Mouse (Mus musculus) myocyte (in vitro differentiated cells): ENCODE data around the gene Otc.

Experiments used
- E2F4 ChIP-seq: IDR thresholded peaks from one replicate; pipeline ENCODE4 v1.6.1; 2011; ENCODE audit warnings: mild to moderate bottlenecking, control low read depth, moderate library complexity; ENCODE audit not compliant: insufficient read depth
- POLR2A ChIP-seq: IDR thresholded peaks from one replicate; pipeline ENCODE4 v1.6.1; 2011; ENCODE audit warnings: low read depth, mild to moderate bottlenecking, control low read depth, moderate library complexity; ENCODE audit not compliant: insufficient read length

DNA sequence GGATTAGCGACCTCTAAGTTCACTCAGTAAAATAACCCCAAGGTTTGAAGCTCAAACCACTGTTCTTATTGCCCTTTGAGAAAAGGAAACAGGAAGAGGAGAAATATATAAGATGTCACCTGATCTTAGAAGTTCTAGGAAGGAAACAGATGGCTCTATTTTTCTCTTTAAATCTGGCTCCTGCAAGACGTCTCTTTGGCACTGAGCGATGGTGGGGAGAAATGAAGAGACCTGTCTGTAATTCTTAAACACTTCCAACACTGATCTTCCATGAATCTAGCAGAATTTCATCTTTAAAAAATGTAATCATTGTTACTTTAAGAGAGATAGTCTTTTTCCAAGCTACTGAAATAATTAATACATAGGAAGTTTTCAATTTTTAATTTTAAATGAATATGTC, 16.2 kb downstream of the Otc start:
- TF ChIP-seq POLR2A (no peak), E2F4 (no peak)
